Comparison of ENCODE assay signal across 8 mouse cellular contexts in genomic region chr5:24335888-24336511, GRCm38 (mm10). TPM values are rescaled to one million over a fixed set of nuclear protein-coding genes. Genes with fewer than 3 reads are reported as not detected.
DNase-seq lines count a peak whose midpoint lies in the region; ATAC-seq and TF ChIP-seq lines count a peak whose summit lies in the region.

No protein-coding gene starts in this region.

- H3K9me3 ChIP-seq in heart, embryonic 11.5 days (replicated peaks; ENCODE audit: control insufficient read depth, low read length) = no peaks in the 10 kb centered on the region
- H3K9me3 ChIP-seq in kidney, postnatal 0 days (replicated peaks; ENCODE audit: low read length) = no peaks in the 10 kb centered on the region

- peak; percentile 81 for TF ChIP-seq CTCF in kidney, postnatal 0 days (IDR thresholded peaks at IDR 0.05; ENCODE audit: low read depth)

- 7% methylated on average over 3 of the region's 3 CpGs for WGBS in heart, embryonic 11.5 days (ENCODE audit: insufficient replicate concordance)
- 19% methylated on average over 3 of the region's 3 CpGs for WGBS in kidney, postnatal 0 days

- peaks cover 14% of the 10 kb centered on the region for H3K36me3 ChIP-seq in heart, embryonic 11.5 days (ENCODE audit: control insufficient read depth, insufficient read depth, low read length)
- no peaks in the 10 kb centered on the region for H3K36me3 ChIP-seq in kidney, postnatal 0 days (ENCODE audit: insufficient read depth, low read length)

- no peaks in the 10 kb centered on the region for H3K27me3 ChIP-seq in heart, embryonic 11.5 days (ENCODE audit: control insufficient read depth, insufficient read depth, low read length)
- no peaks in the 10 kb centered on the region for H3K27me3 ChIP-seq in kidney, postnatal 0 days (ENCODE audit: insufficient read depth, low read length)

- H3K4me1 ChIP-seq in heart, embryonic 11.5 days (ENCODE audit: control insufficient read depth, insufficient read depth, low read length) = peaks cover 67% of the 10 kb centered on the region
- no peaks in the 10 kb centered on the region for H3K4me1 ChIP-seq in kidney, postnatal 0 days (replicated peaks; ENCODE audit: insufficient read depth, low read length)

- peak; percentile 74 for DNase-seq in adrenal gland, postnatal 10 days
- no peak for DNase-seq in adrenal gland, postnatal 4 days (ENCODE audit: low spot score in 2 of 2)
- peak; percentile 45 for DNase-seq in 416B (ENCODE audit: low read depth)
- peak; percentile 62 for DNase-seq in cerebellum, adult 9-11 months
- peak; percentile 72 for DNase-seq in kidney, postnatal 0 days (ENCODE audit: low spot score)
- DNase-seq in thymus, postnatal 0 days (ENCODE audit: low spot score) = peak; percentile 41

- no peak overlapping the region for H3K9ac ChIP-seq in heart, embryonic 11.5 days (ENCODE audit: low read depth, low read length)
- no peak overlapping the region for H3K9ac ChIP-seq in kidney, postnatal 0 days (ENCODE audit: low read depth, low read length)

- peak overlapping the region; percentile 88 for H3K27ac ChIP-seq in heart, embryonic 11.5 days (ENCODE audit: low read depth, low read length)
- H3K27ac ChIP-seq in kidney, postnatal 0 days = no peak overlapping the region

- no peak overlapping the region for H3K4me3 ChIP-seq in heart, embryonic 11.5 days (ENCODE audit: low read depth, low read length)
- no peak overlapping the region for H3K4me3 ChIP-seq in kidney, postnatal 0 days (replicated peaks; ENCODE audit: low read depth, low read length)

- H3K4me2 ChIP-seq in heart, embryonic 11.5 days = no peak overlapping the region
- no peak overlapping the region for H3K4me2 ChIP-seq in kidney, postnatal 0 days (ENCODE audit: low read length)

- ATAC-seq in heart, embryonic 11.5 days (replicated peaks; ENCODE audit: insufficient number of reproducible peaks, low FRiP score, low TSS enrichment) = peak; percentile 64; the same call in 1 of the 2 replicates
- peak; percentile 74 for ATAC-seq in kidney, postnatal 0 days (replicated peaks; ENCODE audit: low FRiP score, low read depth)
- peak; percentile 76 for ATAC-seq in megakaryocyte progenitor cell, adult 5-6 weeks (replicated peaks; ENCODE audit: poor library complexity)

RNA-seq across cellular contexts. Expression of gene Kcnh2, which starts 15.4 kb away (rescaled TPM):
- 10 to 100 TPM; 12.8 to 23.1 TPM for total RNA-seq in adrenal gland, postnatal 10 days (2021)
- 10 to 100 TPM; 38.6 to 42.4 TPM for total RNA-seq in adrenal gland, postnatal 4 days (2021)
- 19.4 and 20.8 TPM in 2 replicates for polyA plus RNA-seq in heart, embryonic 11.5 days (2014; fragmentation: Nextera tagmentation; extraction: Ambion mirVana)
- polyA plus RNA-seq in kidney, postnatal 0 days (2015; fragmentation: Nextera tagmentation; extraction: Ambion mirVana) = 3.9 and 4.4 TPM in 2 replicates
- not detected in 2 replicates for total RNA-seq in megakaryocyte progenitor cell, adult 5-6 weeks (2015)
- total RNA-seq in megakaryocyte progenitor cell, adult 5-6 weeks (2017) = 0.12 TPM in 1 of 2 replicates, not detected in the other
- 5.3 and 7.2 TPM in 2 replicates for polyA plus RNA-seq in thymus, postnatal 0 days (2015; fragmentation: Nextera tagmentation; extraction: Ambion mirVana)

RNA-seq across cellular contexts. Expression of gene Nos3, which starts 28.6 kb away (rescaled TPM):
- total RNA-seq in adrenal gland, postnatal 10 days (2021) = 10 to 100 TPM; 16.3 to 16.6 TPM
- total RNA-seq in adrenal gland, postnatal 4 days (2021) = 10 to 100 TPM; 11.5 to 12.3 TPM
- 21.5 and 30.4 TPM in 2 replicates for polyA plus RNA-seq in heart, embryonic 11.5 days (2014; fragmentation: Nextera tagmentation; extraction: Ambion mirVana)
- polyA plus RNA-seq in kidney, postnatal 0 days (2015; fragmentation: Nextera tagmentation; extraction: Ambion mirVana) = 12.8 and 14.0 TPM in 2 replicates
- total RNA-seq in megakaryocyte progenitor cell, adult 5-6 weeks (2015) = 0.12 TPM in 1 of 2 replicates, not detected in the other
- total RNA-seq in megakaryocyte progenitor cell, adult 5-6 weeks (2017) = not detected in 2 replicates
- 1.5 and 1.7 TPM in 2 replicates for polyA plus RNA-seq in thymus, postnatal 0 days (2015; fragmentation: Nextera tagmentation; extraction: Ambion mirVana)

RNA-seq across cellular contexts. Expression of gene Atg9b, which starts 55.9 kb away (rescaled TPM):
- total RNA-seq in adrenal gland, postnatal 10 days (2021) = under 1 TPM; 0.60 to 0.67 TPM
- under 1 TPM; 0.42 to 0.62 TPM for total RNA-seq in adrenal gland, postnatal 4 days (2021)
- 0.49 and 1.5 TPM in 2 replicates for polyA plus RNA-seq in heart, embryonic 11.5 days (2014; fragmentation: Nextera tagmentation; extraction: Ambion mirVana)
- 0.59 and 0.60 TPM in 2 replicates for polyA plus RNA-seq in kidney, postnatal 0 days (2015; fragmentation: Nextera tagmentation; extraction: Ambion mirVana)
- total RNA-seq in megakaryocyte progenitor cell, adult 5-6 weeks (2015) = 0.90 and 1.9 TPM in 2 replicates
- total RNA-seq in megakaryocyte progenitor cell, adult 5-6 weeks (2017) = 2.6 and 3.5 TPM in 2 replicates
- 2.0 and 3.0 TPM in 2 replicates for polyA plus RNA-seq in thymus, postnatal 0 days (2015; fragmentation: Nextera tagmentation; extraction: Ambion mirVana)

RNA-seq across cellular contexts. Expression of gene Abcb8, which starts 57.5 kb away (rescaled TPM):
- 100 to 1,000 TPM in 1 of 2 experiments, 10 to 100 TPM in 1; 93.7 to 116 TPM for total RNA-seq in adrenal gland, postnatal 10 days (2021)
- total RNA-seq in adrenal gland, postnatal 4 days (2021) = 10 to 100 TPM; 73.9 to 84.8 TPM
- 44.6 and 53.1 TPM in 2 replicates for polyA plus RNA-seq in heart, embryonic 11.5 days (2014; fragmentation: Nextera tagmentation; extraction: Ambion mirVana)
- polyA plus RNA-seq in kidney, postnatal 0 days (2015; fragmentation: Nextera tagmentation; extraction: Ambion mirVana) = 48.6 and 51.7 TPM in 2 replicates
- 23.5 and 30.9 TPM in 2 replicates for total RNA-seq in megakaryocyte progenitor cell, adult 5-6 weeks (2015)
- total RNA-seq in megakaryocyte progenitor cell, adult 5-6 weeks (2017) = 12.2 and 18.1 TPM in 2 replicates
- polyA plus RNA-seq in thymus, postnatal 0 days (2015; fragmentation: Nextera tagmentation; extraction: Ambion mirVana) = 32.6 and 33.9 TPM in 2 replicates

Comparison
In these comparisons a context has a peak if more than half of its experiments do, and no peak if none do; other contexts are left out.
1. DNase-seq: peak in adrenal gland, postnatal 10 days (single experiment), 416B (single experiment), cerebellum, adult 9-11 months (single experiment), kidney, postnatal 0 days (single experiment) and thymus, postnatal 0 days (single experiment); none in adrenal gland, postnatal 4 days (0 of 2).
2. RNA of gene Kcnh2, which starts 15.4 kb away (total RNA-seq): 38.6 to 42.4 TPM in adrenal gland, postnatal 4 days and 12.8 to 23.1 TPM in adrenal gland, postnatal 10 days; 0.12 TPM in megakaryocyte progenitor cell, adult 5-6 weeks; every median in the first group is over 10 times any median in the second.
3. RNA of gene Nos3, which starts 28.6 kb away (total RNA-seq): 16.3 to 16.6 TPM in adrenal gland, postnatal 10 days and 11.5 to 12.3 TPM in adrenal gland, postnatal 4 days; 0.12 TPM in megakaryocyte progenitor cell, adult 5-6 weeks; every median in the first group is over 10 times any median in the second.
4. Peak in every context shown above with its lines, with median percentiles within 50 percentile points of each other: ATAC-seq.